Mouse (Mus musculus) ZHBTc4 (cell line): ENCODE results near the gene Grid2.

Experiments
- DNase-seq: peaks from one replicate; pipeline ENCODE4 v3.0.0-alpha.2; 2011; ENCODE audit warnings: low read depth, low spot score

Gene Grid2

DNA sequence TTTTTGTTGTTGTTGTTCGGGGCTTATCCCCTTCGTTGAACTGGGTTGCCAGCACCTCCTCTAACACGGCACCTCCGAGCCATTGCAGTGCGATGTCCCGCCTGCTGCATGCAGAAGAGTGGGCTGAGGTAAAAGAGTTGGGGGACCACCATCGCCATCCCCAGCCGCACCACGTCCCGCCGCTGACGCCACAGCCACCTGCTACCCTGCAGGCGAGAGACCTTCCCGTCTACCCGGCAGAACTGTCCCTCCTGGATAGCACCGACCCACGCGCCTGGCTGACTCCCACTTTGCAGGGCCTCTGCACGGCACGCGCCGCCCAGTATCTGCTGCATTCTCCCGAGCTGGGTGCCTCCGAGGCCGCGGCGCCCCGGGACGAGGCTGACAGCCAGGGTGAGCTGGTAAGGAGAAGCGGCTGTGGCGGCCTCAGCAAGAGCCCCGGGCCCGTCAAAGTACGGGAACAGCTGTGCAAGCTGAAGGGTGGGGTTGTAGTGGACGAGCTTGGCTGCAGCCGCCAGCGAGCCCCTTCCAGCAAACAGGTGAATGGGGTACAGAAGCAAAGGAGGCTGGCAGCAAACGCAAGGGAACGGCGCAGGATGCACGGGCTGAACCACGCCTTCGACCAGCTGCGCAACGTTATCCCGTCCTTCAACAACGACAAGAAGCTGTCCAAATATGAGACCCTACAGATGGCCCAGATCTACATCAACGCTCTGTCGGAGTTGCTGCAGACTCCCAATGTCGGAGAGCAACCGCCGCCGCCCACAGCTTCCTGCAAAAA is 1473.7 kb downstream of the Grid2 start:
- DNase-seq: peak; percentile 84

- no peak for DNase-seq
Measured at GRCm38 (mm10) chr6:64730030-64730429, 1474.4 kb downstream of the Grid2 start.

DNA sequence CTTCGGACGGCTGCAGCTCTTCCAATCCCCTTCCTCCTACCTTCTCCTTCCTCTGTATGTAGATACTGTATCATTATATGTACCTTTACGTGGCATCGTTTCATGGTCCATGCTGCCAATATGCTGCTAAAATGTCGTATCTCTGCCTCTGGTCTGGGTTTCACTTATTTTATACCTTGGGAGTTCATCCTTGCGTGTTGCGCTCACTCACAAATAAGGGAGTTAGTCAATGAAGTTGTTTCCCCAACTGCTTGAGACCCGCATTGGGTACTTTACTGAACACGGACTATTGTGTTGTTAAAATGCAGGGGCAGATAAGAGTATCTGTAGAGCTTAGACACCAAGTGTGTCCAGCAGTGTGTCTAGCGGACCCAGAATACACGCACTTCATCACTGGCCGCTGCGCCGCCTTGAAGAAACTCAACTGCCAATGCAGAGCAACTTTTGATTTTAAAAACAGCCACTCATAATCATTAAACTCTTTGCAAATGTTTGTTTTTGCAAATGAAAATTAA is 1474.9 kb downstream of the Grid2 start:
- peak; percentile 15 for DNase-seq

DNA sequence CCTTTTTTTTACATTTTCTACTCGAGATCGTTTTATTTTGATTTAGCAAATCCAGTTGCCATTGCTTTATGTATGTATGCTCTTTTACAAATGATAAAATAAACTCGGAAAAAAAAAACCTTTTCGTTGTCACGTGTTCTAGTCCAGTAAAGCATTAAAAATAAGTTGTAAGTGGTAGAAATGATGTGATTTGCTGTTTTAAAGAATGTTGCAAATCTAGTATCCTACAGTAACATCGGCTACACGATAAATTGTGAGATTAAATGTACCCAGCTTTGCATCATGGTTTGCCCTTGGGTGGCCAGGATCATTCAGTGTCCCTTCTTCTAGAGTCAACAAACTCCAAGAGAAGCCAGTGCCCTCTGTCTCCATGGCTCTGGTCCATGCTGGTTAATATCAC is 1475.5 kb downstream of the Grid2 start:
- DNase-seq: no peak

DNA sequence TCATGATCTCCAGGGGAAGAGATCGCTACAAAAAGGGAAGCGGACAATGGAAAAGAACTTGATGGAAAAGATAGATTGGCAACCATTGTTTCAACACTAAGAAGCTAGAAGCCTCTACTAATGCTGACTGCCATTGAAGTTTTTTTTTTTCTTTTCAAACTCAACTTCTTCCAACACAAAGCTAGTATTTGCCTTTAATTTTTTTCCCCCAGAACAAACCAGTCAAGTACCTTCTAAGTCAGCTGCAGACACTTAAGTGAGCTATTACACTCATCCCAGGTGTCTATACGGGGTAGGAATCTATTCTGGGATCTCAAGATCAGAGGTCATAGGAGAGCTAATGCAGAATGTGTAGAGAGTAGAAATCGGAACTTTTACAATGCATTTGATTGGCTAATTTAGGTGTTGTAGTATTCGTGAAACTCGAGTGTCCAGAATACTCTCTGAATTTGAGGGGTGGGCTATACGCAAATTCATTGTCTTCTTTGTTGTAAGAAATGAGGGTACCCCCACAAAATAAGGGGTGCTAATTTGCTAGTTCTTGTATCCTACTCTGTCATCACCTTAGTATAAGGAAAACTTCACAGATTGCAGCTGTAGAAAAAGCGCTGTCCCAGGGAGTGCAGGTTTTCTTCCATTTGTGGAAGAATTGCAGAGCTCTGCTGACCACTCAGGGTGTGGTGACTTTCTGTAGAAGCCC is 1476.1 kb downstream of the Grid2 start:
- DNase-seq: no peak

- no peak for DNase-seq
Measured at GRCm38 (mm10) chr6:64733311-64733710, 1477.6 kb downstream of the Grid2 start.

DNA sequence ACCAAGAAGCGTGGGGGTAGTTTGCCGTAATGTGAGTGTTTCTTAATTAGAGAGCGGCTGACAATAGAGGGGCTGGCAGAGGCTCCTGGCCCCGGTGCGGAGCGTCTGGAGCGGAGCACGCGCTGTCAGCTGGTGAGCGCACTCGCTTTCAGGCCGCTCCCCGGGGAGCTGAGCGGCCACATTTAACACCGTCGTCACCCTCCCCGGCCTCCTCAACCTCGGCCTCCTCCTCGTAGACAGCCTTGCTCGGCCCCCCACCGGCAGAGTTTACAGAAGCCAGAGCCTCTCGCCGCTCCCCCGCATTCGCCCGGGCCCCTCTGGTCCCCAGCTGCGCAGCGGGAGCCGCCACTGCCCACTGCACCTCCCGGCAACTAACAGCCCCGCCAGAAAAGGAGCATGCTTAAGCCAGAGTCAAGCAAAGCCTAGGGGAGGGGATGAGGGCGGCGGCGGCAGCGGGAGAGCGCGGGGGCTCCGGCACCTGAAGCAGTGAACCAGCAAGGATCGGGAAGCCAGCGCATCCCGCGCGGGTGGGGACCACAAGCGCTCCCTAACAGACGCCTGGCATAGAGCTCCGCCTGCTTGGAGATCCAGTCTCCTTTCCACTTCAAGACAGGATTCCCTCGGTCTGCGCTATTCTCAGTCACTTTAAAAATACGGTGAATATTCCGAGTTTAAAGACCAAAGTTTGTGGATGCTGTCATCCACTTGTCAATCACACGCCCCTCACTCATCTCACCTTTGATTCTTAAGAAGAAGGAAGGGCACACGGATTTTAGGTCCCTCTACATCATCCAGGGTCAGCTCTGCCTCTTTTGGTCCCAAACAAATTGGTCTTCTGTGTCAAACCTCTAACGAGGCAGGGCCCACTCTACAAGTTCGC is 1479.0 kb downstream of the Grid2 start:
- peak; percentile 69 for DNase-seq

DNA sequence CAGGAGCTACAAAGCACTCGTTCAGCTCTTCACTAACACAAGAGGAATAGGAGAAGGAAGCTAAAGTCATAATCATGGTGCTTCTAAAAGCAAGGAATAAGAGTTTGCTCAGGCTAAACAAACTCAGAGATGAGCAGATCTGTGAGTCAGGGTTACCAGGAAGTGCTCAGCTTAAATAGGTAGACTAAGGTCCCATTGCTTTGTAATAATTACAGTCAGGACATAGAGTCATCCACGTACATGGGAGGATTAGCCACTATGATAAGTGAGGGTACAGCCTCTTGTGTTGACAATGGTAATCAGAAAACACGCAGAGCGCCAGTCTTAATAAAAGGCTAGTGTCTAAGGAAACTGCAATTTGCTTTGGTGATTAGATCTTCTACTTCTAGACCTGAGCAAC is 1480.6 kb downstream of the Grid2 start:
- DNase-seq: no peak

- no peak for DNase-seq
Measured at GRCm38 (mm10) chr6:64742915-64743489, 1487.3 kb downstream of the Grid2 start.
